Mouse (Mus musculus): Measurements from ENCODE around the gene Tmprss6.

DNA sequence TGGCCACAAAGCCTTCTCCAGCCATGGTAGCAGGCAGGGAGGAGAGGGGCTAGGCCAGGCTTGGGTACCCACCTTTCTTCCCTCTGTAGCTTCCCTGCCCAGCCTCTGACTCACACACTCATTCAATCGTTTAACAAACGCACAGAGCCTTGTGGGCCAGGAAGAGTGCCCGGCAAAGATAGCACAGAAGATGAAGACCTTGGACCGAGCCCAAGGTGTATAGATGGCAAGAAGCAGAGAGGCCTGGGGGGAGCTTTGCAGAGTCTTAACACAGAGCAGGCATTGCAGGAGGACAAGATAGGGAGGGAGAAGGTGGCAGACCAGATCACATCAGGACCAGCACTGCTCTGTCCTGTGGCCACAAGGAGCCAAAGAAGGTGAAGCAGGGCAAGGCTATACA is 13.3 kb downstream of the Tmprss6 start:
- no peak for TF ChIP-seq CTCF (IDR thresholded peaks at IDR 0.05; ENCODE audit: borderline replicate concordance, insufficient read depth, low read length)
- no peak for TF ChIP-seq POLR2A (IDR thresholded peaks at IDR 0.05; ENCODE audit: low read depth, low read length)
